Comparison of ENCODE assay signal across 23 mouse cellular contexts in genomic region chr13:55430566-55430965, GRCm38 (mm10). TPM values are rescaled to one million over a fixed set of nuclear protein-coding genes. Genes with fewer than 3 reads are reported as not detected.
"Had no signal": no experiment of that assay in that cellular context is flagged by ENCODE, and none has a peak within 500 bp of the region (broad histone marks: within the 10 kb centered on the region; RNA-seq: fewer than 3 reads in every experiment).

No protein-coding gene starts in this region.

- H3K4me1 ChIP-seq: limb, embryonic 12.5 days; lung, embryonic 15.5 days; neural tube, embryonic 15.5 days had no signal

- DNase-seq: kidney, adult 9 months; kidney, postnatal 4 days; liver; liver, embryonic 13.5 days; liver, postnatal 0 days; lung, postnatal 14 days; midbrain, embryonic 14.5 days; right cerebral cortex, adult 18-20 months; right cerebral cortex, postnatal 25 days; thymus, adult 18-20 months; thymus, postnatal 4 days had no signal

- H3K27ac ChIP-seq: kidney, postnatal 0 days; layer of hippocampus, adult 2 months; limb, embryonic 12.5 days; liver, embryonic 13.5 days; lung, embryonic 15.5 days; neural tube, embryonic 15.5 days had no signal

- H3K36me3 ChIP-seq: limb, embryonic 12.5 days; liver, embryonic 13.5 days; lung, embryonic 15.5 days; neural tube, embryonic 15.5 days had no signal

- H3K27me3 ChIP-seq: liver, embryonic 13.5 days; lung, embryonic 15.5 days; neural tube, embryonic 15.5 days had no signal

- H3K4me3 ChIP-seq: layer of hippocampus, adult 2 months; limb, embryonic 12.5 days; liver, embryonic 13.5 days; lung, embryonic 15.5 days; myocyte; neural tube, embryonic 15.5 days had no signal

RNA-seq across cellular contexts. Expression of gene F12, which starts 4.0 kb away (rescaled TPM):
- total RNA-seq: megakaryocyte-erythroid progenitor cell, adult 5-6 weeks had no signal
- polyA plus RNA-seq: limb, embryonic 12.5 days; midbrain, embryonic 14.5 days; myocyte; neural tube, embryonic 11.5 days; stomach, embryonic 14.5 days had no signal

RNA-seq across cellular contexts. Expression of gene Pfn3, which starts 15.5 kb away (rescaled TPM):
- total RNA-seq: layer of hippocampus, adult 2 months; left cerebral cortex, postnatal 36 days; megakaryocyte-erythroid progenitor cell, adult 5-6 weeks had no signal
- polyA plus RNA-seq: kidney, postnatal 0 days; limb, embryonic 12.5 days; liver, embryonic 13.5 days; liver, postnatal 0 days; lung, embryonic 15.5 days; midbrain, embryonic 14.5 days; myocyte; neural tube, embryonic 11.5 days; small intestine, adult 2 months; stomach, embryonic 14.5 days had no signal

RNA-seq across cellular contexts. Expression of gene Slc34a1, which starts 32.6 kb away (rescaled TPM):
- total RNA-seq: layer of hippocampus, postnatal 10 days; megakaryocyte-erythroid progenitor cell, adult 5-6 weeks had no signal
- polyA plus RNA-seq: limb, embryonic 12.5 days; liver, embryonic 13.5 days; liver, postnatal 0 days; midbrain, embryonic 14.5 days; neural tube, embryonic 15.5 days; stomach, embryonic 14.5 days had no signal

RNA-seq across cellular contexts. Expression of gene Prr7, which starts 33.5 kb away (rescaled TPM):
- total RNA-seq: megakaryocyte-erythroid progenitor cell, adult 5-6 weeks had no signal
- polyA plus RNA-seq: liver, embryonic 13.5 days; liver, postnatal 0 days had no signal
